Mouse (Mus musculus) adrenal gland, adult 2 months (tissue): ENCODE measurements around the gene Idua. TPM values are rescaled to one million over a fixed set of nuclear protein-coding genes. Genes with fewer than 3 reads are reported as not detected.

ENCODE experiments used
- DNase-seq: peaks from one replicate; pipeline ENCODE4 v3.0.0; 2021
- polyA plus RNA-seq: library from polyadenylated mRNA; depleted of rRNA; stranded (reverse); fragments of >200 nt; gene quantifications from 2 replicates; pipeline ENCODE4 v1.2.3, GENCODE M21; 2012
- total RNA-seq, 2 experiments: library from RNA; stranded (reverse); gene quantifications; 2 replicates each; pipeline ENCODE4 v1.2.3; 2021

Gene Idua
- total and polyA plus RNA-seq, 3 experiments: 15.5 to 41.7 (median 16.3) TPM

DNA sequence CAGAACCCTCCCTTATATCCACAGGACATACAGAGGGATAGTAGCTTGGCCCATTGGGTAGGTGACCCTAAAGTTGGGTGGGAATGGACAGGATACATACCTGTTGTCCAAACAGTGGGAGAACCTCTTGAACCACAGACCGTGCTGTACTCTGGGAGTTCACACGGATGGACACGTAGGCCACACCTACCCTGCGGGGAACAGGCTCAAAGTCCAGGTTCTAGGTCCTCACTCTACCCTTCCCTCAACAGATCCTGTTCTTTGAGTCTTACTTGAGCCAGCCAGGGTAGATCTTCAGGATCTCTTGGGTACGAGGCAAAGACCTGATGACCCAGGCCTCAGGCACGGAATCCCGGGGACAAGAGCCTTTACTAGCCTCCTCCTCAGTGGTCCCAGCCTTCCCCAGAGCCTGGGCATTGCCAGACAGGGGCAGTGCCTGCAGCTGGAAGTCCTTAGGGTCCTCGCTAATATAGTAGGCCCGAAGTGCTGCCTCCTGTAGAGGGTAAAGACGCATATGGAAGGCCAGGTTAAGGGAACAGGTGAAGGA lies 5.6 kb upstream of the Idua start:
- no peak for DNase-seq

DNA sequence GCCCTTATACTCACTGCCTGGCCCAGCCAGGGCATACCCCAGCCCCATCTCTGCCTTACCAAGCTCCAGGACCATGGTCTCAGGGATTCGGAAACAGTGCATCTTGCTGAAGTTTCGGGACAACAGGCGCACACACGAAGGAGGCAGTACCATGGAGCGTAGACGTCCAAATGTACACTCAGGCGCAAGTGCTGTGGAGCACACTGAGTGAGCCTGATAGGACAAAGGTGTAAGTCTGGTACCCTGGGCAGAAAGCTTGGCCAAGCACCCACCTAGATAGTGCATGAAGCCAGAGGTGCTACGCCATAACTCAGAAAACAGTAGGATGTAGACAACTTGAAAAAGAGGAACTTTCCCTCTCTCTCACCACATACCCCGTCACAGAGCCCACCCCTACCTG lies 4.8 kb upstream of the Idua start:
- no peak for DNase-seq

DNA sequence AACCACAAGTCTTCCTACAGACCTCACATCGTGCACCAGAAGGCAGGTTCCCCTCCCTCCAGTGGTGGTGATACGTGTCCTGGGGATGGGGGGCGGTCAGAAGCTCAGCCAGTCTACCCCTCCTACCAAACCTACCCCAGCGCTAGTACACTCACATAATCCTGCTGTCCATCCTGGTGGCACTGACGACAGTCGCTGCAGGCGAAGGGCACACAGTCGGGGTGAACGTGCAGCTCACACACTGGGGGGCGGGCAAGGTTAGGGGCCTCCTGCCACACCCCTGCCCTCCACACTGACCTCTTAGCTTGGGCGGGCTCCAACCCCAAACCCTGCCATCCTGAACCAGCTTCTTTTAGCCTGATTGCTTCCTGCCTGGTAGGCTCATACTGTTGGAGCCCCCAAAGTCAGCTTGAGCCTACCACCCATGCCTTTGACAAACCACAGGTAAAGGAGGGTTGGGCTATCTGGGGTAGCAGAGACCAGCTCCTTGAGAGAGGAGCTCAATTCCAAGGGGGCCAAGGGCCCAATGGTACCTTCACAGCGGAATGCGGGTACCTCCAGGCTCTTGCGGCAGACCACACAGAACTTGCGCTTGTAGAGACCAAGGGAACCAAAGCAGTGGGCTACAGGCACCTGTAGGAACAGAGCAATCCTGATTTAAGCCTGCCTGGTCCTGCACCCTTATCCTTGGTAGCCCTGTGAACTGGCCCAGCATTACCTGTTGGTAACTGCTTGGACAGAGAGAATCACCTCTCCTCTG lies 4.1 kb upstream of the Idua start:
- DNase-seq: no peak

DNA sequence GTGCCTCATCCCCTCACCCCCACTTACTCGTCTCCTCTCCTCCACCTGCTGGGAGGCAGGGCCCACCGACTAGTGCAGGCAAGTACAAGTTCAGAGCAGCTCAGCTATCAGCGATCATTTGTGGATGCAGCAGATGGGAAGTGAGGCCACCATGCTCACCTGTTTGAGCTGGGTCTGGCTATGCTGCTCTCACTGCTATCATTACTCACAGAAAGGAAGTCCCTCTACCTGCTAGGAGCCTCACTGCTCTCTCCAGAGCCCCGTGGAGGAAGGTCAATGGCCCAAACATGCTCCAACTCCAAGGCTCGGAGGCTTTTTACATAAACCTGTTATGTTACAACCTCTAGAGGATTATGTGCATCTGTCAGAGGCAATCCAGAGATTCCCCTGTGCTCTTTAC lies 2.7 kb upstream of the Idua start:
- no peak for DNase-seq

DNA sequence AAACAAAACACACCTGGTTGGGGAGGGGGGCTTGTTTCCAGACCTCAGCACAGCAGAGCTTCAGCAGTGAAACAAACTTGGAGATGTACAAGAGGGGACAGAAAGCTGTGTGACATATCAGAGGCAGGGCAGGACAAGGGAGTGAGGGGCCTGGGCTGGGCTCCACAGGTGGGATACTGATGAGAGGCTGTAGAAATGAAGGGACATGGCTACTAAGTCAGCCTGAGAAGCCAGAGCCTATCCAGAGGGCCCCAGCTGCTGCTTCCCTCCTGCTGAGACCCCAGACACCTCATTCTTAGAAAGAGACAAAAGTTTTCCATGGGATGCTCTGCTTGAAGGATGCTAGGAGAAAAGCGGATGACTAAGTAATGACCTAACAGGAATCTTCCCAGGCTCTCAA lies 1.5 kb upstream of the Idua start:
- DNase-seq: no peak

DNA sequence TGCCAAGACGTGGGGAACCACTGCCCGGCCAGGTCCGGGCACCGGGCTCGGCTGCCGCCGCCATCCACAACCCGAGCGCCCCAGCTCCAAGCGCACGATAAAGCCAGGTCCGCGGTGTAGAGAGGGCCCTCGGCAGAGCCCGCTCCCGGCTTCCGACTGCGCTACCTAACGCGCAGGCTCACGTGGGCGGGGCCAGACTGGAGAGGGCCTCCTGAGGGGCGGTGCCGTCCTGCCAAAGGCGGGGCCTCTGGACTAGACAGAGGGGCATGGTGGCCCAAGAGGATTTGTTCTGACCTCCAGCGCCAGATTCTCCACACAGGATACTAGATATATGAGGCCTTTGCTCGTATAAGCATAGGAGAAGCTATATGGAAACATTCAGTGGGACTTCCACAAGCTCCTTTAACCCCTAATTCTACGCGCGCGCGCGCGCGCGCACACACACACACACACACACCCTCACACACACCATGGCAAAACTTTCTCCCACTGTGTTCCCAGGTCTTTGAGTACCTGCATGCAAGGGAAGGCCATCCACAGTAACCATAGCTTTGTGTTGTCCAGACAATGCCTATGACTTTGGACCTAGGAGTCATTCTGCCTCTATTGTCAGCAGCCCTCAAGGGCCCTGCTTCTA lies 619 bp downstream of the Idua start:
- peak; percentile 96 for DNase-seq

DNA sequence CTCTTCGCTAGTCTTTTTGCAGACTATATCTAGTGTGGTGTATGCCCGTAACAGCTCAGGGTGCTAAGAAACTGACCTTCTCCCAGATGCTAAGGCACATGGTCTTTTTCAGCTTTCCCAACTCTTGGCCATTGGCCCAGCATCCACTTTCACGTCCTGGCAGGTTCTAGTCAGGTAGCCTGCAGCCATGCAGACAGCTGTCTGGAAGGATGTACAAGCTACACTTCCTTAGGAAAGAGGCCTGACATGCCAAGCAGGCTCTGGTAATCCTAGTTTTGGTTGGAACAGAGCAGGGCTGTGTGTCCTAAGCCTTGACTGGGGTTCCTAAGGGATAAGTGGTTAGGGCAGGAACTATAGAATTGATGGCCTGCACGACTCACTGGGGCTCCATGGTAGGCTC lies 2.6 kb downstream of the Idua start:
- DNase-seq: no peak

DNA sequence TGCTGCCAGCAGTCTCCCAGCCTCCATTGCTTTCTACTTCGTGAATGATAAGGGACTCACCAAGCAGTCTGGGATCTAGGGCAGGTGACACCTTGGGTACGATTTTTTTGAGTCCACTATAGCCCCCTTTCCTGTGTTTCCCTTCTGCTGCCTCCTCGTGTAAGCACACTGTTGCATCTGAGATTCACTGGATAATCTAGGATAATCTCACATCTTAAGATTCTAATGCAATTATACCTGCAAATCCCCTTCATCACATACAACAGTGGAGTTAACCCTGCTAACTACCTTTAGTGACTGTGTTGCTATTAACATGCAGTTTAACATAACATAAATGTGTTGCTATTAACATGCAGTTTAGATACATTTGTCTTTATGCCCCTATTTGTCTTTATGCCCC lies 4.9 kb downstream of the Idua start:
- no peak for DNase-seq

DNA sequence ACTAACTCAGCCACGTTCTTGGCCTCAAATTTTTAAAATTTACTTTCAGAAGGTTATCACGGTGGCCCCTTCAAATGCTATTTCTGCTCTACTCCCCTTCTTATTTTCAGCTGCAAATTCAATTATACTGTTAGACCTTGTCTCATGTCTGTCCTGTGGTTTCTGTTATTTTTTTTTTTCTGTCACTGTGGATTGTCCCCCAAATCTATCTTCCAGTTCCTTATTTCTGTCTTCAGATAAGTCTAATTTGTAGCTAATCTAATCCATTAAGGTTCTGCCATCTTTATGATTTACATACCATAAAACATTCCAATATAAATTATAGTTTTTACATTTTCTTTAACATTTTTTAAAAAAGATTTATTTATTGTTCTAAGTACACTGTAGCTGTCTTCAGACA lies 7.2 kb downstream of the Idua start:
- DNase-seq: no peak

DNA sequence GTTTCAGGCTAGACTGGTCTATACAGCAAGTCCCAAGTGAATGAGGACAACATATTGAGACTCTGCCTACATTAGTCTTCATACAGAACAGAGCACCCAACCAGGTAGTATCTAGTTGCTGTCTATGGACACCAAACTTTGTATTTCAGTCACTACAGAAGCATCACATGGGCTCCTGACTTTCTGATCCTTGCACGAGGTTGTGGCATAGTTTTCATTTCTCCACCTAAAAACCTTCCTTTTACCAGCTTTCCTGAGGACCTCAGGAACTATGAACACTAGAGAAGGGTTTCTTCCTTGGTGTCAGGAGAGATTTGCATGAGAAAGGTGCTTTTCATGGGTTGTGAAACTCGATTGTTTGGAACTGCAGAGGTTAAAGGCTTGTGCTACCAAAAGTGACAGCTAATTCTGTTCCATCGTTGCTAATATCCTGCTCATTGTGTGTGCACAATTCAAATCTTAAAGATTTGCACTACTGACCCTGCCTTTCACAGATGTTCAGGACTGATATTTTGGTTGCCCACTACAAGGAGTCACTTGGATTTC lies 8.3 kb downstream of the Idua start:
- DNase-seq: no peak

DNA sequence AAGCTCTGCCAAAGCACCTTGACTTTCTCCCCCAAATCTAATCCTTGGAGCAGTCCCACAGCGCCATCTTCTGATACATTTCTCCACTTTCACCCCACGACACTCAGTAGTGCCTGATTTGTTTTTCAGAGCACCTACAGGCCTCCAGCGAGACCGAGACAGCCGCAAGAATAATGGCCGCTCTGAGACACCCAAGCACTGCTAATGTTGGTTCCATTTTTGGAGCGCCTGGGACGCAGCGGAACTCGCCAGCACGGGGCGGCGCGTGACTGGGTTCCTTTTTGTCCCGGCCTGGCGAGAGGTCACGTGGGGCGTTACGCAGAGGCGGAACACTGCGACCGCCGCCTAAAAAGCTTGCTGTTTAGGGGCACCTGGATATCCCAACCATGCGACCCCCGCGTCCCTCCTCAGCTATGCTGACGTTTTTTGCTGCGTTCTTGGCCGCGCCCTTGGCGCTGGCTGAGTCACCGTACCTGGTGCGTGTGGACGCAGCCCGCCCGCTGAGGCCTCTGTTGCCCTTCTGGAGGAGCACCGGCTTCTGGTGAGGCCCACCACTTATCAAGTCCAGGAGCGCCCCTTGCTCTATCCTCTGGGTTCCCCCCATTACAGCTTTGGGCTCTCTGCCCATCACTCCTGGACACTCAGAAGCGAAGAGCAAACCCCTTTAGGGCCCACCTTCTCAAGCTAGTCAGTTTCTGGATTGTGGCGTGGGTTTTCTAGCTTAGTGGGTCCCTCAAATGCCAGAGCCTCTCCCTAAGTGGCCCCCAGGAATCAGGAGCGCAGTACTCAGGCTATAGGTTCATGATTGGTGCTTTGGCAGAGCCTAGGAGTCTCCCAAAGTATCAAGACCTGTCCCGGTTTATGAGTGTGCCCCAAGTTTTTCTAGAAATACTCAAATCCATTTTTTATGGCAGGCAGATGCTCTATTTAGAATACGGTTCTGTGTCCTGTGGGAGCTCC lies 9.1 kb downstream of the Idua start, which contains the start of gene Dgkq:
TSS of gene Dgkq (minus strand) at position 696 of the 960 bp plus-strand sequence.
- DNase-seq: peak; percentile 94

DNA sequence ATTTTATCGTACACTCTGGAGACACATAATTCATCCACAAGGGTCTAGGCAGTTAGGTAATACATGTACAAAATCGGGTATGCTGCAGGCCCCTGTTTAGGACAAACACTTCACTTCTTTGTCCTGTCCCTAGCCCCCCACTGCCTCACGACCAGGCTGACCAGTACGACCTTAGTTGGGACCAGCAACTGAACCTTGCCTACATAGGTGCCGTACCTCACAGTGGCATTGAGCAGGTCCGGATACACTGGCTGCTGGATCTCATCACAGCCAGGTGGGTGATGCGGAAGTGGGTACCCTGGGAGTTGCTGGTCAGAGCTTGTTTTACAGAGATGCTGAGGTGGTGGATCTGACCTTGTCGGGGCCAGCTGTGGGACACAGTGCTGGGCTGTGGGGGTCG lies 9.9 kb downstream of the Idua start:
- no peak for DNase-seq

DNA sequence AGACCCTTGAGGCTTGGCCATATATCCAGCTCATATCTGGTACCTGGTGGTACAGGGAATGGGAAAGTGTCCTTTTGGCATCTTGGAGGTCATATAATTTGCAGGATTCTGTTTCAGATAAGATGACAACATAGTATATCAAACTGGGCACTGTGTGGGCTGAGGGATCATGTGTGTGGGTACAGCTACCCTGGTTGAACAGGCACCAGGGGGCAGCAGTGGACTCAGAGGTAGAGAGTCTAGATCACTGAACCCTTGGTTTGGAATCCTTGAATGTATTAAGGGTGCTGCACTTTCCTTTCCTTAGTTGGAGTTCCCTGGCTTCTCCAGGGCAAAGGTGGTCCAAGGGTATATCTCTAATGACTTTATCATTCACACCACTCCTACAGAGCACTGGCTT lies 10.7 kb downstream of the Idua start:
- DNase-seq: peak; percentile 64

DNA sequence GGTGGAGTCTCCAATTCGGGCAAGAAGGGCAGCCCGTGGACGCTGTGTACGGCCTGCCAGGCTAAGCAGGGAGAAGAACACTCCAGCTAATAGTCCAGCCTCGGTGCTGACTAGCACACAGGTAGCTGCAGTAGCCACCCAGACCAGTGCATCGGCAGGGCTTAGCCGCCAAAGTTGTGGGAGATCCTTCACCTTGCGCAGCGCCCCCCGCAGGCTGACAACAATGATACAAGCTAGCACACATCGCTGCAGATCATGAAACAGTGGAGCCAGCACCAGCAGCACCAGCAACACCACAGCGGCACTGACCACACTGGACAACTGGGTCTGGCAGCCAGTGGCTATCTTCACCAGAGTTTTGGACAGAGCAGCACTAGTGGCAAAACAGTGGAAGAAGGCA lies 11.6 kb downstream of the Idua start:
- DNase-seq: no peak

DNA sequence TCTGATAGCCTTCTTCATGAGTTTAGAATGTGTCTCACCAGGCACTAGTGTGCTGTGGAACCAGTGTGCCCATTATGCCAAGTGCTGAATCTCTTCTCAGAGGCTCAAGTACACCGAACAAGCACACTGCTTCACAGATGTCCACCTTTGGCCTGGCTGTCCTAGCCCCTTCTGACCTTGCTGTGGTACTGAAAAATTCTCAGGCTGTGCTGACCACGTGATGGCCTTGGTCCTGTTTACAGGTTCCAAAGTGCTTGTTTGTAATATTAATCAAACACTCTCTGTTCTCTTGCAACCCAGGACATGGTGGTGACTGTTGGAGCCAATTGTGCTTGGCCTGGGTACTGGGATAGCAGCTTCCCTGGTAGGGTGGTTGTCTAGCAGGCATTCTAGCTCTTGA lies 14.5 kb downstream of the Idua start:
- DNase-seq: no peak

DNA sequence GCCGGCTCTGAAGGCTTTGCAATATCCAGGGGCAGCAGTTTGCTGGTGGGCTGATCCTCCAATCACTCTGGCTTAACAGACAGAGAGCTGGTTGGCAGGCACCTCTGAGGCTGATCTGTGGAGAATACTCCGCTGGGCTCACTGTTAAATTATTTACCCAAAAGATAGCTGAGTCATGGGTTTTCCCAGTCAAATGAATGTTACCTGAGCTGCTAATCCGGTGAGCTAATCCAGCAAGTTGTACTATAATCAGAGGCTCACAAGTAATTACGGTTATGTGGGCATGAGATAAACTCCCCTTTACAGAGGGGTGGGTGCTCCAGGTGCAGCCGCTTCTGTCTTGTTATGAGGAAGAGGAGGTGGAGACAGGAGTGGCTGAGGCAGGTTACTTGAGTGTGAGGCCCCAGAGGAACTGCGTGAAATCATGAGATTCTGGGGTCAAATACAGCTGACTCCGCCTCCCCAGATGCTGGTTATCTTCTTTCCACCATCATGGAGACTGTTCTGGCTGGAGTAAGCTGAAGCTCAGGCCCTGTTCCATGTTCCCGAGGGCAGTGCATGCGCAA lies 15.2 kb downstream of the Idua start, which contains the start of gene Slc26a1:
TSS of gene Slc26a1 (minus strand) at position 319 of the 566 bp plus-strand sequence.
- DNase-seq: no peak

DNA sequence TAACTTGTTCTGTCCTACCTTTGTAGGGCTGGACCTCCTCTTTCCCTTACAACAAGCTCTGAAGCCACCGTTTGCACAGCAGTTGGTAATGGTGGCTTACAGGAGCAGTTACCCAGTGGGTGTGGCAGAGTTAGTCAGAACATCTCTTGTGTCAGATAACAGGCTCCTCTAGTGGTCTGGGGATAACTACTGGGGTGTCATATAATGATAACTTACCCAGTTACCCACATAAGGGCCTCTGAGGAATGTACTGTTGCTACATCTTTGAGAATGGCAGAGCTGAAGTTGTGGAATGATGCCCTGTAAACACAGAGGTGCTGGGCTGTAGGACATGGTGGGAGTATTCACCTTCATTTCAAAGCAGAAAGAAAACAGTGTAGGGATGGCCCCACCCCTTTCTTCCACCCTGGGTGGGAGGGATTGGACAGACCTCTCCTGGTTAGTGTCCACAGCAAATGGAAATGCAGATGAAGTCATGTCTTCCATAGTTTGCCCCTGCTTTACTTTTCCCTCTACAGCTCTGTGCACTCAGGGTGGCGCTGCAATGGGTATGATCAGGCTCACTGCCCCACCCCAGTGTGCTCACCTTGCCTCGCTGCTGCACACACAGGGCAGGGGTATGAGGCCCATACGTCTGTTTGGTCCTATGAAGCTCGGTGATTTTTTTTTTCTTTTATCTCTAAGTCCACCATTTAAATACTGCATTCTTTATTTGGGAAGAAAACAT lies 16.8 kb downstream of the Idua start:
- no peak for DNase-seq

DNA sequence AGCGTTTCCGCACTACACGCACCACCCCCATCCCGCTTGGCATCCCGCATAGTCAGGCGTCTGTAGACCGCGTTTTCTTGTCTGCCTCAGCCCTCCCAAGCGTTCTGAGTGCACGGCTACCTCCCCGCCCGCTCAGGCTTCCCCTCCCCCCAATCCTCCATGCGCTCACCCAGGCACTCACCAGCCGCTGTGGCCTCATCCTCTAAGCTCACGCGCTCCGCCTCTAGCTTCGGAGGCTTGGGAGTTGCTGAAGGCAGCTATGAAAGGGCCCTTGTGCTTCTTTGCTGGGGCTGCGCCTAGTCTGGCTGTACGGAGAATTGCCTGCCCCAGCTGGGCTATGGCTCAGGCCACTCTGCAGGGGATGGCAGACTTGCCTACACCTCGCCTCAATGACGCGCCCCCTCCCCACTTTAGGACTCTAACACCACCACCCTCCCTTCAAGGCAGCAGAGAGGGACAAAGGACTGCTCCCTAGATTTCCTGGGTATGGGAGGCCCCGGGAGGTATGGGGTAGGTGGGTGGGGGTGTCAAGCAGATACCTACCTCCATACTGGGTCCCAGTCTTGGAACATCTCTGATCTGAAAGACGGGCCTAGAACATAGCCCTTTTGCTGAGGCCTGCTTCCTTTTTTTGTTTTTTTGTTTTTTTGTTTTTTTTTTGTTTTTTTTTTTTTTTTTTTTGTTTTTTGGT lies 17.6 kb downstream of the Idua start:
- peak; percentile 63 for DNase-seq

DNA sequence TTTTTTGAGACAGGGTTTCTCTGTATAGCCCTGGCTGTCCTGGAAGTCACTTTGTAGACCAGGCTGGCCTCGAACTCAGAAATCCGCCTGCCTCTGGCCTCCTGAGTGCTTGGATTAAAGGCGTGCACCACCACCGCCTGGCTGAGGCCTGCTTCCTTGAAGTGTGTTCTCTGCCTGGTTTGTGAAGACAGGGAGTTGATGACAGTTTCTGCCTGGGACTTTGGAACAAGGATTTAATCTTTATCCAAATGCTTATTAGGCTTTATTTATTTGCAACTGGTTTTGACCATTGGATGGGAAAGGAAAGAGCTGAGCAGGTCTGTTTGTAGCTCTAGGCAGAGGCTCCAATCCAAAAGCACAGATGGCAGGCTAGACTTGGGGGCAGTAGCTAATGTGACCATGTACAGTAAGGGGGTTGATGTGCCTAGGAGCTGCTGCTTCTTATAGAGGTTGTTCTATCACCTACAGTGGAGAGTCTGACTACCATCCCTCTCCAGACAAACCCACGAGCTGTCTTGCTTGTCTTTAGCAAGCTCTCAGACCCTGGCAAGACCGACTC lies 18.2 kb downstream of the Idua start:
- no peak for DNase-seq

DNA sequence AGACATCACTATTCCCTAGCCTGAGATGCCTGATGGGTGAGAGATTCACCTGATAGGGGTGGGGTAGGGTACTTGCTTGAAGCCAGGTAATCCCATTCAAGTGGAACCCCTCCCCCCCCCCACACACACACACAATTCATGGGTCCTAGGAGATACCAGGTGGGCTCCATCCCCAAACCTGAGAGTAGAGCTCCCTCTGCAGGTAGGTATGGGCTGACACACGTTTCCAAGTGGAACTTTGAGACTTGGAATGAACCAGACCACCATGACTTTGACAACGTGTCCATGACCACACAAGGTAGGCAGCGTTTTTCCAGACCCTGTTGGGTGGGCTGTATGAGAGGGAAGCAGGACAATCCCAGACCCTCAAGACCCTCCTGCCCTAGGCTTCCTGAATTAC lies 19.8 kb downstream of the Idua start:
- DNase-seq: no peak
